Mouse (Mus musculus) retina, embryonic 14.5 days (tissue): ENCODE data around the gene Plekhg5.
"Not testable (repeated sequence)": the region's sequence is repeated elsewhere in the genome, so short reads cannot be mapped to it uniquely, and the experiment has no call there.

Source experiments
- DNase-seq: peaks from one replicate; pipeline ENCODE4 v3.0.0-alpha.2; 2015; ENCODE audit warnings: low spot score

The Plekhg5 gene

DNA sequence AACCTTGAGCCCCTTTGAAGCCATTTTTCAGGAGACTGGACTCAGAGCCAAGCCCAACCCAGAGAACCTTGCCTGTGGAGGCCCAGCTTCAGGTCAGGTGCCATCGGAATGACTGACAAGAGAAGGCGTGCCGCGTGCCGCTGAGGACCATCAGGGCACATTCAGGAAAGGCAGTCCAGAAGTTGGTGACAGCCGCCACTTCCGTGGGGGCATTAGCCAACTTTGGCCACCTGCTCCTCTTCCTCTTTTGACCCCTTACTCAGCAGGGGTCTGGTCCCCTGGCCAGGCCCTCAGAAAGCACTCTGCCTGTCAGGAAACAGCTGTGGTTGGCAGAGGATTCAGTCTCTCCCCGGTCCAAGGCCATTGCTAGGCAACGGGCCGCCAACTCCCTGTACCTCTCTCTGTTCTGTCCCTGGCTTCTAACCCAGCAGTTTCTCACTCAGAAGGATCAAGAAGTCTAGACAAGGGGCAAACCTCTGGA is at the start of gene Plekhg5:
Plekhg5 (plus strand) TSS at position 378 of the 481 bp plus-strand sequence.
- peak; percentile 29 for DNase-seq

DNA sequence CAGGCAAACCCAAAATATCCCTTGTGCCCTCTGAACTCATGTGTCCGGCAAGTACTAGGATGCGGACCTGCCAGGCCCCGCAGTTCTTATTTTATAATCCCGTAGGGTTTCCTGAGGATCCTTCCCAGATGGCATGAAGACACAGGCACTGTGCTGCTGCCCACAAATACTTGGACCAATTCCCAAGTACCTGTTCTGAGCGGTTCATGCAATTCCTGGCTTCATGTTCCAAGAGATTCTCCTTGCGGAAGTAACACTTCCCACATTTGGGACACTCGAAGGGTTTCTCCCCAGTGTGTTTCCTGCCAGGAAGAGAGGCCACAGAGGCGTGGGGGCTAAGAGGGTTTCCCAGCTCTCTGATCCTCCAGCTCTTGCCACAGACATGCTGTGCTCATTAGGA is 49.8 kb upstream of the Plekhg5 start:
- DNase-seq: no peak

DNA sequence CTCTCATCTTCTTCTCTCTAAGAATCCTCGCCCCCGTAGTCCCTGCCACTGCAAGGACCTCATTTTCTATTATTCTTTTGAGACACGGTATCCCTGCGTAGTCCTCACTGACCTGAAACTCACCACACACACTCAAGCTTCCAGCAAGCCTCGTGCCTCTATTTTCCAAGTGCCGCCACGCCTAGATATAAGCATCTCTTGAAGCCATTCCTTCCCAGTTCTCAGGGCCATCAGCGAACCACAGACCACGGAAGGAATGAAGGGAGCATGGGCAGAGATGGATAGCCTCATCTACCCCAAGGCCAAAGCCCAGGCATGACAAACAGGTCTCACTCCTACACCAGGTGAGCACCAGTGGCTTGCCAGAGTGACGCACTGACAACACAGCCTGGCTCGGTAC is 47.8 kb upstream of the Plekhg5 start:
- no peak for DNase-seq

DNA sequence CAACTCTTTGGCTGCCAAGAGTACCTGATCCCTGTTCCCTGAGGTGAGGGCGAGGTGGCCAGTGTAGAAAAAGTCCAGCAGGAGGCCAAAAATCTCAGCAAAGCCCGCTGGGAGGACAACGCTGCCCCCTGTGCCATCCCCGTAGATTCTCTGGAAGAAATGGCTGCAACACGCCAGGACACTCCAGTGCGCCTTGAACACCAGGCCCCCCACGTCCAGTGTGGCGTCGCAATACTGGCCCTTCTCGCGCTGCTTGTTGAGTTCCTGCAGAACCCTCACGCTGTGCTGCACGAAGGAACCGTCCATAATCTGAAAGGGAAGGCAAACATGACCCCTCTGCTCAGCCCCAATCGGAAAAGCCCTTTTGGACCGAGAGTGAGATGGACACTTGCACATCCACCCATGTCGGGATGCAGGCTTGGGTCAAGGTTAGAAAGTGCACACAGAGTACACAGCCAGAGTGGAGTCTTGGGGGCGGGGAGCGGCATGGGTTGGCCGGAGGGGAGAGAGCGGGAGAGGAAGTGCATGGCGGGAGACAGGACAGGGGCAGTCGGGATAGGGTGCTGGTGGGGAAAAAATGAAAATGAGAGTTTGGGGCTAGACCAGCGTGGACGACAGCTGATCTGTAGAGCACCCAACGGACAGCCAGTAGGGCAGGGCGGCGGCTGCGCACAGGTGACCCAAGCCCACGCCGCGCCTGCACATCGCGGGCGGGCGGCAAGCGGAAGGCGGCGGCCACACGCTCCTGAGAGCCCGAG is 45.4 kb upstream of the Plekhg5 start:
- no peak for DNase-seq

DNA sequence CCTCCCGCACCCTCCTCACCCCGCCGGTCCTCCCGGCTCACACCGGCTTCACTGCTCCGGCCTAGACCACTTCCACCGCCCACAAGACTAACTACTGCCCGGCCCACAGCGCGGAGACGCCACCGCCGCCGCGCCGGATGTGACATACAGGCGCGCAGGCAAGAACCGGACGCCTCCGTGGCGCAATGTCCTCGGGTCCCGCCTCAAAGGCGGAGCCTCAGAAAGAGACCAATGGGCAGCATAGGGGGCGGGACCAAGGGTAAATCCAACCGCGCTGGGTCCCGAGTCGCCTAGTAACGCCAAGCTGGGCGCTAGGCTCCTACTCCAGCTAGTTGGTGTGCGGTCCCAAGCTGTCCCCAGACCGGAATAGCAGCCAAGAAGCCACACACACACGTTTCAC is 44.8 kb upstream of the Plekhg5 start, which contains the start of gene Zbtb48:
Zbtb48 (minus strand) TSS at position 148 of the 400 bp plus-strand sequence.
- DNase-seq: peak; percentile 98

DNA sequence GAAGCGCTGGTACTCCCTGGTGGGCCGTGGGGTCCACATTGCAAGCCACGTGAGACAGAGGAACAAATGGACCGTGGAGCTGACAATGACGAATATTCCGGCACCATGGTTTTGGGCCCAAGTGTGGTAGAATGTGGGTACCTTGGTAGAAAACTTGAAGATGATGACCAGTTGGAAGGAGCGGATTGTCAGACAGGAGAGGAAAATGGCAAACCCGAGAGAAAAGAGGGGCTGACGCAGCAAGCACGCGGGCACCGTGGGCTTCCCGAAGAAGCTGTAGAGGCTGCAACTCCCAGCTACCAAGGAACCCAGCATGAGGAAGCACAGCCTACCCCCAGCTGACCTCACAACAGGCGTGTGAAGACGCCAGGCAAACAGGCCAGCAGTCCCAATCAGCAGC is 43.8 kb upstream of the Plekhg5 start:
- DNase-seq: no peak

DNA sequence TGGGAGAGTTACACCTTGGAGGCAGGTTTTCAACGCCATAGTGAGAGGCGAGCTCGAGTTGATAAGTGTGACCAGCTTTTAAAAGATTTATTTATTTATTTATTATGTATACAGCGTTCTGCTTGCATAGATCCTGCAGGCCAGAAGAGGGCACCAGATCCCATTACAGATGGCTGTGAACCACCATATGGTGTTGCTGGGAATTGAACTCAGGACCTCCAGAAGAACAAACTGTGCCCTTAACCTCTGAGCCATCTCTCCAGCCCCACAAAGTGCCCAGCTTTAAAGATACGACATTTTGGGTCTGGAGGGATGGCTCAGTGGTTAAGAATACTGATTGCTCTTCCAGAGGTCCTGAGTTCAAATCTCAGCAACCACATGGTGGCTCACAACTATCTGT is 43.2 kb upstream of the Plekhg5 start:
- DNase-seq: no peak

DNA sequence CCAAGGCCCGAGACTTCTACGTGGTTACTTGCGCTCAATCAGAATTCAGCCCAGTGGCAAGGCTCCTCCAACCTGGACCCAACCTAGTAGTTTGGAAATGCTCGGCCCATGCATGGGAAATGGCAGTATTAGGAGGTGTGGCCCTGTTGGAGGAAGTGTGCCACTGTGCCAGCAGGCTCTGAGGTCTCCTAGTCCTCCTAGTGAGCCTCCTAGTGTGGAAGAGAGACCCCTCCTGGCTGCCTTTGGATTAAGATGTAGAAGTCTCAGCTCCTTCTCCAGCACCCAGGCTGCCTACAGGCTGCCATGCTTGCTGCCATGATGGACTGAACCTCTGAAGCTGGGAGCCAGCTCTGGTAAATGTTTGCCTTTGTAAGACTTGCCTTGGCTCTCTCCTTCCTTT is 42.3 kb upstream of the Plekhg5 start:
- peak; percentile 46 for DNase-seq

DNA sequence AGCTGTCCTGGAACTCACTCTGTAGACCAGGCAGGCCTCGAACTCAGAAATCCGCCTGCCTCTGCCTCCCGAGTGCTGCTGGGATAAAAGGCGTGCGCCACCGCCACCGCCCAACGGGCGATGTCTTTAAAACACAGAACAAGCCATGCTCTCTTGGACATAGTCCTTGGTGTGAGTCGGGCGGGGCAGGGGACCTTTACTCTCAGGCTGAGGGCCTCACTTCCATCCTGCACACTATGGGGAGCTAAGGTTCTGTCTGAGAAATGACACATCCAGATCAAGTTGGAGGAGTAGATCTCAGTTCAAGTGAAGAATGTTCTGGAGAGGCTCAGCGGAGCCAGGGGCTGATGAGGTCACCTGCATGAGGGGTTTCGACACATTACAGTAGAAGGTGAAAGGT is 39.4 kb upstream of the Plekhg5 start:
- DNase-seq: no peak

DNA sequence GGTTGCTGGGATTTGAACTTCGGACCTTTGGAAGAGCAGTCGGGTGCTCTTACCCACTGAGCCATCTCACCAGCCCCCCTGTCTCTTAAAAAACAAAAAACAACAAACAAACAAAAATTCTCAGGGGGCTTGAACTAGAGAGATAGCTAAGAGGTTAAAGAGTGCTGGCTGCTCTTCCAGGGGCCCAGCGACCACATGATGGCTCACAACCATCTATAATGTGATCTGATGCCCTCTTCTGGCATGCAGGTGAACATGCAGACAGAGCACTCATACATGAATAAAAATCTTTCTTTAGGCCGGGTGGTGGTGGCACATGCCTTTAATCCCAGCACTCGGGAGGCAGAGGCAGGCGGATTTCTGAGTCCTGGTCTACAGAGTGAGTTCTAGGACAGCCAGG is 35.8 kb upstream of the Plekhg5 start:
- DNase-seq: not testable (repeated sequence)

DNA sequence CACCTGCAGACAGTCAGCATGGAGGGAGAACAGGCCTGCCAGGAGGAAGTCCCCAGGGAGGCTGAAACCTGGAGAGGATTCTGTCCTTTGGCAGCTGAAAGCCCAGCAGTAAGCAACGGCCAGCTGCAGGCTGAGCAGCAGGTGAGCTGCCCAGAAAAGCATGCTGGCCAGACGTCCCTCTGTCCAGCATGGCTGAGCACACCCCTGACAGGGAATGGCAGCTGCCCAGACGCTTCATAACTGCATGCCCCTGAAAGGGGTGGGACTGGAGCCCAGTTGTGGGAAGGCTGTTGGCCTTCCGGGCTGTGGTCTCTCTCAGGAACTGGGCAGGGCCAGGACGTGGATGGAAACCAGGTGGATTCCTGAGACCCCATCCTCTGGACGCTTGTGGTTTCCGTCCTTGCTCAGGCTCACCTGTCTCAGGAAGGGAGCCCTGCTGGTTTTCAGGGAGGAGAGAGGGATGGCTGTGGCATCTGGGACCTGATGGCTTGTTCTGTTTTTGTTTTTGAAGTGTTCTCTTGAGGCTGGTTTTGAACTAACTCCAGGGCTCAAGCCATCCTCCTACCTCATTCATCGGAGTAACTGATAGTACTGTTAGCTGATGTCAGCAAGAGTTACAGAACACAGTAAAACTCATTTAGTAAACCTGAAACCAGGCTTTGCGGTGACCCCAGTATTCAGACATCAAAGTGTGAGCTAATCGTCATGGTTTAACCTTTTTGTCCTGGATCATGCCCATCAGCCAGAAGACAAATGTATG is 33.9 kb upstream of the Plekhg5 start, which contains the start of gene Tas1r1:
Tas1r1 (minus strand) TSS at position 344 of the 760 bp plus-strand sequence.
- no peak for DNase-seq

DNA sequence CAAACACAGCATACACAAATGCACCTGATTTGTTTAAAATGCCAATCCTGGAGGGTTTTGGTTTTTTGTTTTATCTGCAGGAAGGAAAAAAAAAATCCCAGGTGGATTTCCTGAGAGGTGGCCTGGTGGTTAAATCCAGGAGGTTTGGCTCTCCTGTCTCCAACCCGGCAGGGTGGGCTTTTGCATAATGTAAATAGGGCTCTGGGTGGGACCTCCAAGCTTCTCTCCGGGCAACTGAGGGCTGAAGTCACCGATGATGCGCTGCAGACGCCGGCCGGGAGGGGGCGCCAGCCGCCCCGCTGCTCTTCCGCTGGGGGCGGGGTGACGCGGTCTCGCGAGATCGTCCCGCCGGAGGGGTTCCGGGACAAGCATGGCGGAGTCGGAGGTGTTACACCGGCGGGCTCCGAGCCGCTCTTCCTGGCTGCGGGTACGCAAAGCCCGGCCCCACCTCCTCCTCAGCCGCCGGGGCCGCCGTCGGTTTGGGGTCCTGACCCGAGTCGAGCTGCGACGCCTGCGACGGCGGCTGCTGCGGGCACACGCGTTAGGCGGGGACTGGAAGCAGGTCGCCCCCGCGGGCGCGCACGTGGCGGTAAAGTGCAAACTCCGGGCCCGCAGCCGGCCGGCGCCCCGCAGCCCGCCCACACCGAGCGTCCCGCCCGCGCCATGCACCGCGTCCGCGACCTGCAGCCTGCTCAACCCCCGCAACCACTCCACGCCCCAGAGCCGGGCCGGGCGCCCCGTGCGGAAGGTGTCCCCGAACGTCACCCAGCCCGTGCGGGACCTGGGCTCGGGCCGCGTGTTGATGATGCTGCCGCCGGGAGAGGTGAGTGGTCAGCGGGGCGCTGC is 33.1 kb upstream of the Plekhg5 start, which contains the start of gene Nol9:
Nol9 (plus strand) TSS at position 337 of the 846 bp plus-strand sequence.
- peak; percentile 96 for DNase-seq

DNA sequence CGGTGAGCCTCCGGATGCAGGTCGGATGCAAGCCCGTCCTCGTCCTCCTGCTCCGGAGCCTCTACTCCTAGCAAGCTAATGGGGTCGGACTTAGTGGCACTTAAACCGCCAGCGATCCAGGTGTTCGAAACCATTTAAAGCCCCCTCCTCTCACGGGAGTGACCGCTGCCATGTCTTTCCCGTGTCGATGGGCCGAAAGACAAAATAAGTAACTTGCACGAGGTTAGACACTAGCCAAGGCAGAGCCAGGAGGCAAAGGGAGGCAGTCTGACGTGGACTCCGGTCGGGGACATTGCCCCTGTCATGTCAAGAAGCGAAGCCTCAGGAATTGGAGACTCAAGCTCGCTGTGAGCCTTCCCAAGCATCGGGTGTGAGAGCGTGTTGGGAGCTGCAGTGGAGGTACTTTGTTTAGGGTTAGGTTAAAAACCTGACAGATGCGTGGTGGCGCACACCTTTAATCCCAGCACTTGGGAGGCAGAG is 32.4 kb upstream of the Plekhg5 start:
- no peak for DNase-seq

DNA sequence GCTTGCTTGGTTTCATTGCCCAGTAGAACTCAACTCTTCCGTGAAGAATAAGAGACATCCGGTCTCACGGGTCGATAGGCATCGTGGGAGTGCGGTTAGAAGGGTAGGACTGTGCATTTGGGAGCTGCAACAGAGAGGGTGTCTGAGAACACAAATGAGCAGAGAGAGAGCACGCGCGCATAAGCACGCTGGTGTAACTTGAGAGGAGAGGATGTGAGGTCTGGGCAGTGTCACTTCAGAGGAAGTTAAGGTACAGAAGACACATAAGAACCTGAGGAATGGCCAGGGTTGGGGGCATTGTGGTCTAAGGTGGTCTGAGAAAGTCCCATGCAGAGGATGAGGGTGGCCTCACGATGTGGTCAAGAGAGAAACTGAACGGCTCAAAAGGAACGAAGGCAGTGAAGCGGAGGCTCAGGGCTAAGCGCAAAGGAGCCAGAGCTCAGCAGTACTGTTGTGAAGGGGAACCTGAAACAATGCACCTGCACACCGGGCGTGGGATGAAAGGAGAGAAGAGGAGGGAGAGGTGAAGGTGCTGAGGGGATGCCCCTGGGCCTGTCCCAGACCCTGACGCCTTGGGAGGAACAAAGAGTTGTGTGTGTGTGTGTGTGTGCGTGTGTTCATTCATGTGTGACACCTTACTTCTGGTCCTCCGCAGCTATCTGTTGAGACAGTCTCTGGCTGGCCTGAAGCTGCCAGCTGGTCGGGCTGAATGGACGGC is 30.2 kb upstream of the Plekhg5 start:
- DNase-seq: no peak

DNA sequence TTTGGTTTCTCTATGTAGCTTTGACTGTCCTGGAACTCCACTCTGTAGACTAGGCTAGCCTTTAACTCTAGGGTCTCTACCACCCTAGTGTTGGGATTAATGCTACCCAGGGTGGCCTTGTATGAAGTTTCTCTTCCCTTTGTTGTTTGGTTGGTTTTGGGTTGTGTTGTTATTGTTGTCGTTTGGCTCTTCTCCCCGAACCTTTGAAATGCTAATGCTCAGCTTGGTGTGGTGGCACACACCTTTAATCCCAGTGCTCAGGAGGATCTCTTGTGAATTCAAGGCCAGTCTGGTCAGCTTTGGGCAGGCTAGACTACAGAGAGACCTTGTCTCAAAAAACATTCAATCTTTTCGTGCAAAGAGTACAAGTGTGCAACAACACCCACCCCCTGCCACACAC is 29.1 kb upstream of the Plekhg5 start:
- no peak for DNase-seq

DNA sequence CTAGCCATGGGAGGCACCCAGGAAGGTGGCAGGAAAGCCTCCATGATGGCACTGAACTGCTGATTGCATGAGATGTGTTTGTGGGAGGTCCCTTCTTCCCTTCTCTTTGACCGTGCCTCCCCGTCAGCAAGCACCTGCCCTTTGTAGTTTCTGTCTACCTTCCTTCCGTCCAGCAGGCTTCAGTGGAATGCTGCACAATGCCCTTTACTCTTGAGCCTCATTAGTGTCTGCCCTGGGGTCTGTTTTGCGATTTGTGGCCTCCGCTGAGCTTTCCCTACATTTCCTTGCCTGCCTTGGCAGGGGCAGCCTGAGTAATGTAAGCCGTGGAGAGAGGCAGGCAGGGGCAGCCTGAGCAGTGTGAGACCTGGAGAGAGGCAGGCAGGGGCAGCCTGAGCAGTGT is 27.7 kb upstream of the Plekhg5 start:
- no peak for DNase-seq

DNA sequence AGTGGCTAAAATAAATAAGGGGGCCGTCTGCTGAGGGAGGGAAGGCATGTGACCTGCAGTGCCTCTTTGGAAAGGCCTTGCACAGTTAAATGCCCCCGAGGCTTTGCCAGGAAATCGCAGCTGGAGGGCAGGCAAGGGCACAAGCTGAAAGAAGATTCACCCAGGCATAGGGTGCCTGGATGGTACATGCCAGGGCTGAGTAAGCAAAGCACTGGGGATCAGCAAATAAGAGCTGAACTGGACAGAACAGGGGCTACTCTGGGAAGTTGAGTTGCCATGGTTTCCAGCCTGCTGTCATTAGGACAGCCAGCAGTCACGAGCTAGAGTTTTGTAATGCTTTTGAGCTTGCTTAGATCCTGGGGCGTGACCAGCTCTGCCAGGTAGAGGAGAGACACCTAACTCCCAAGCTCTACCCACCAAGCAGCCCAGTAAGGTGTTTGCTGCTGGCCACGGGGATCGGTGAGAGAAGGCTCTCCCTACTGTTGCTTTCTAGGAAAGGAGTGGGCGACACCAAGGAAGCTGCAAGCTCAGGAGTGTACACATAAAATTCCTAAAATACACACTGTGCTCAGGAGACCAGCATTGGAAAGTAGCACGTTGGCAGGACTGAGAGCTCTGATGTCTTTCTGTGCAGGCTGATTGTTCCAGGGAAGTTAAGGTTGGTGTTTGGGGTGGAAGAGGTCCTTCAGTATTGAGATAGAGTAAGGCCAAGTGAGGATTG is 9.7 kb upstream of the Plekhg5 start:
- DNase-seq: no peak

DNA sequence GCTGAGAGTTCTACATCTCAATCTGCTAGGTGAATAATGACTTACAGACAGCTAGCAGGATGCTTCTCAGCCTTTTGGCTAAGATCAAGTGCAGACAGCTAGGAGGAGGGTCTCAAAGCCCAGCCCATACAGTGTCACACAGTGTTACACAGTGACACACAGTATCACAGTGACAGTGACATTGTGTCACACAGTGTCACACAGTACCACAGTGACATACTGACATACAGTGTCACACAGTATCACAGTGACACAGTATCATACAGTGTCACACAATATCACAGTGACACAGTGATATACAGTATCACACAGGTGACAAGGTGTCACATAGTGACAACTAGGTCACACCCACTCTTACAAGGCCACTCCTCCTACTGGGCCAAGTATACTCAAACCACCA is 5.0 kb upstream of the Plekhg5 start:
- no peak for DNase-seq

DNA sequence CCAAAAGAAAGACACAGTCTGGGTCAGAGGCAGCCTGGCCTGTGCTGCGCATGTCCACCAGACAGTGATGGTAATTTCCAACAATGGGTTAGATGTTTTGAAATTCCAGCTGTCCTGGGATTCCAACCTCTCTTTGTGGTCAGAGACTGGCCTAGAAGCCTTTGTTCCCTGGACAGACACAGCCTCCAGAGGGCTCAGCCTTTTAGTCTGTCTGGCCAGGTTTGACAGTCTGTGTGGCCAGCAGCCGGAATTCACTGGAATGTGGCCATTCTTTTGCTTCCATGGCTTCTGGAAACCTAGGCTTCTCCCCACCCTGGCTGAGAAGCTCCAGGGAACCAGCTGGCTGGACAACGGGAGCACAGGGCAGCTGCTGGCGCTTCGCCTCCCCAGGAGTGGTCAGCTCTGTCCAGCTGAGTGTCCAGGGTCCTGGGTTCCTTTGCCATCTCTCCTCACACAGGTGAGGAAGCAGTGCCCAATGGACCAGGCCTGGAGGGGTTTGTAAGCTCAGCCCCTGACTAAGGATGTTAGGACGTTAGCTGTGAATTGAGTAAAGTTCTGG is 4.1 kb upstream of the Plekhg5 start:
- DNase-seq: no peak

DNA sequence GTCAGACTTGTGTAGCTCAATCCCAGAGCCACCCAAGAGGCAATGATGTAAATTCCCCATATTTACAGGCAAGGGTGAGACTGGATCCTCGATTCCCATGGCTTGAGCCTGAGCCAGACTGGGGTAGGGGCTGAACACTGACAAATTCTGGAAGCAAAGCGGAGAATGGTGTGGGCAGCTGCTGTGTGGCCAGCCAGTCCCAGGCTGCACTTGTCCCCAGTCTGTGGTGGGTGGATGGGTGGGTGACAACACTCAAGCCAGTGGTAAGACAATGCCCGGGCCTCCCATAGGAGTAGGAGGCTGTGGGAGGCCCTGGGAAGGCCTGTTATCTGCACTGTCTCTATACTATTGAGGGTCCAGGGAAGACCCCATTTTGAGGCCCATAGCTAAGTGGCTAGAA is 3.1 kb upstream of the Plekhg5 start:
- no peak for DNase-seq
